Mouse (Mus musculus): ENCODE measurements around the gene Spib. TPM values are rescaled to one million over a fixed set of nuclear protein-coding genes. Genes with fewer than 3 reads are reported as not detected.

Spib gene
- polyA plus RNA-seq (2012; fragmentation: generic; extraction: Trizol), result 0.01 TPM
- long read RNA-seq, experiment 1, result 0 reads
- long read RNA-seq, experiment 2, result 0 reads

GRCm38 (mm10) chr7:44531946-44532732, at the start of gene Spib:
Spib (minus strand) TSS chr7:44532071.
- Histone ChIP-seq H3ac (ENCODE audit: control insufficient read depth, insufficient read length, low read depth) (no peak within 1 kb of the TSS), H3K27me3 (ENCODE audit: control insufficient read depth, insufficient read depth, insufficient read length) (no peaks in the 10 kb centered on the region), H3K36me3 (ENCODE audit: control insufficient read depth, insufficient read depth) (peaks cover 4% of the 10 kb centered on the region), H3K79me3 (ENCODE audit: low read depth) (no peaks in the 10 kb centered on the region), H3K79me2 (ENCODE audit: control insufficient read depth, insufficient read depth) (no peaks in the 10 kb centered on the region), H3K4me3 (ENCODE audit: insufficient read depth, poor library complexity, severe bottlenecking) (no peak within 1 kb of the TSS)
- TF ChIP-seq MYOD1 (IDR thresholded peaks at IDR 0.05; ENCODE audit: control insufficient read depth, insufficient read length, low read depth), result no peak
- TF ChIP-seq MYOG (IDR thresholded peaks at IDR 0.05; ENCODE audit: control insufficient read depth, extremely low read depth, insufficient read length), result no peak
- no peak for TF ChIP-seq MAX (IDR thresholded peaks at IDR 0.05)

- TF ChIP-seq CTCF (IDR thresholded peaks at IDR 0.05; ENCODE audit: control insufficient read depth, insufficient read depth, insufficient read length) (no peak), MAX (IDR thresholded peaks at IDR 0.05) (no peak), USF1 (IDR thresholded peaks at IDR 0.05; ENCODE audit: low read depth) (no peak), MYOG (IDR thresholded peaks at IDR 0.05; ENCODE audit: control insufficient read depth, extremely low read depth, insufficient read length) (no peak), MYOD1 (IDR thresholded peaks at IDR 0.05; ENCODE audit: control insufficient read depth, insufficient read length, low read depth) (no peak), FOSL1 (IDR thresholded peaks at IDR 0.05; ENCODE audit: insufficient read depth, low read length, poor library complexity, severe bottlenecking) (no peak), CEBPB (IDR thresholded peaks at IDR 0.05; ENCODE audit: low read depth) (no peak)
These were observed 49.8 kb upstream of the Spib start for GRCm38 (mm10) chr7:44581637-44582036.

GRCm38 (mm10) chr7:44576333-44576844, 44.5 kb upstream of the Spib start:
- TF ChIP-seq MYOG (IDR thresholded peaks at IDR 0.05; ENCODE audit: control insufficient read depth, extremely low read depth, insufficient read length) (no peak), USF1 (IDR thresholded peaks at IDR 0.05; ENCODE audit: low read depth) (no peak), MAX (IDR thresholded peaks at IDR 0.05) (no peak), CTCF (IDR thresholded peaks at IDR 0.05; ENCODE audit: control insufficient read depth, insufficient read depth, insufficient read length) (no peak), FOSL1 (IDR thresholded peaks at IDR 0.05; ENCODE audit: insufficient read depth, low read length, poor library complexity, severe bottlenecking) (no peak), MYOD1 (IDR thresholded peaks at IDR 0.05; ENCODE audit: control insufficient read depth, insufficient read length, low read depth) (no peak), CEBPB (IDR thresholded peaks at IDR 0.05; ENCODE audit: low read depth) (no peak)
- Histone ChIP-seq H3K27me3 (ENCODE audit: control insufficient read depth, insufficient read depth, insufficient read length) (peaks cover 11% of the 10 kb centered on the region), H3K36me3 (ENCODE audit: control insufficient read depth, insufficient read depth) (no peaks in the 10 kb centered on the region), H3ac (ENCODE audit: control insufficient read depth, insufficient read length, low read depth) (no peak overlapping the region), H3K4me3 (ENCODE audit: insufficient read depth, poor library complexity, severe bottlenecking) (no peak overlapping the region), H3K79me2 (ENCODE audit: control insufficient read depth, insufficient read depth) (no peaks in the 10 kb centered on the region), H3K79me3 (ENCODE audit: low read depth) (no peaks in the 10 kb centered on the region)

More at GRCm38 (mm10) chr7:44581637-44582036, 49.8 kb upstream of the Spib start:
- peaks cover 32% of the 10 kb centered on the region for H3K27me3 ChIP-seq (ENCODE audit: control insufficient read depth, insufficient read depth, insufficient read length)
- H3K79me2 ChIP-seq (ENCODE audit: control insufficient read depth, insufficient read depth), result no peaks in the 10 kb centered on the region
- no peak overlapping the region for H3K4me3 ChIP-seq (ENCODE audit: insufficient read depth, poor library complexity, severe bottlenecking)
- no peaks in the 10 kb centered on the region for H3K79me3 ChIP-seq (ENCODE audit: low read depth)
- H3K36me3 ChIP-seq (ENCODE audit: control insufficient read depth, insufficient read depth), result no peaks in the 10 kb centered on the region
- no peak overlapping the region for H3ac ChIP-seq (ENCODE audit: control insufficient read depth, insufficient read length, low read depth)

- Histone ChIP-seq H3K27me3 (ENCODE audit: control insufficient read depth, insufficient read depth, insufficient read length) (peaks cover 14% of the 10 kb centered on the region), H3K4me3 (ENCODE audit: insufficient read depth, poor library complexity, severe bottlenecking) (no peak overlapping the region), H3K79me3 (ENCODE audit: low read depth) (no peaks in the 10 kb centered on the region), H3K36me3 (ENCODE audit: control insufficient read depth, insufficient read depth) (no peaks in the 10 kb centered on the region), H3ac (ENCODE audit: control insufficient read depth, insufficient read length, low read depth) (no peak overlapping the region), H3K79me2 (ENCODE audit: control insufficient read depth, insufficient read depth) (no peaks in the 10 kb centered on the region)
- TF ChIP-seq FOSL1 (IDR thresholded peaks at IDR 0.05; ENCODE audit: insufficient read depth, low read length, poor library complexity, severe bottlenecking) (no peak), MYOG (IDR thresholded peaks at IDR 0.05; ENCODE audit: control insufficient read depth, extremely low read depth, insufficient read length) (no peak), MAX (IDR thresholded peaks at IDR 0.05) (no peak), CTCF (IDR thresholded peaks at IDR 0.05; ENCODE audit: control insufficient read depth, insufficient read depth, insufficient read length) (no peak), CEBPB (IDR thresholded peaks at IDR 0.05; ENCODE audit: low read depth) (no peak), USF1 (IDR thresholded peaks at IDR 0.05; ENCODE audit: low read depth) (no peak), MYOD1 (IDR thresholded peaks at IDR 0.05; ENCODE audit: control insufficient read depth, insufficient read length, low read depth) (no peak)
These were observed 41.1 kb upstream of the Spib start for GRCm38 (mm10) chr7:44572956-44573484.

GRCm38 (mm10) chr7:44572213-44572701, 40.4 kb upstream of the Spib start, which contains the start of gene Napsa:
Napsa (plus strand) TSS chr7:44572380.
- no peak for TF ChIP-seq CEBPB (IDR thresholded peaks at IDR 0.05; ENCODE audit: low read depth)
- TF ChIP-seq CTCF (IDR thresholded peaks at IDR 0.05; ENCODE audit: control insufficient read depth, insufficient read depth, insufficient read length), result no peak
- TF ChIP-seq MAX (IDR thresholded peaks at IDR 0.05), result no peak
- no peak for TF ChIP-seq USF1 (IDR thresholded peaks at IDR 0.05; ENCODE audit: low read depth)
- TF ChIP-seq FOSL1 (IDR thresholded peaks at IDR 0.05; ENCODE audit: insufficient read depth, low read length, poor library complexity, severe bottlenecking), result no peak
- no peak for TF ChIP-seq MYOG (IDR thresholded peaks at IDR 0.05; ENCODE audit: control insufficient read depth, extremely low read depth, insufficient read length)
- no peak for TF ChIP-seq MYOD1 (IDR thresholded peaks at IDR 0.05; ENCODE audit: control insufficient read depth, insufficient read length, low read depth)
- H3K79me2 ChIP-seq (ENCODE audit: control insufficient read depth, insufficient read depth), result no peaks in the 10 kb centered on the region
- H3ac ChIP-seq (ENCODE audit: control insufficient read depth, insufficient read length, low read depth), result no peak within 1 kb of the TSS
- H3K4me3 ChIP-seq (ENCODE audit: insufficient read depth, poor library complexity, severe bottlenecking), result no peak within 1 kb of the TSS
- no peaks in the 10 kb centered on the region for H3K36me3 ChIP-seq (ENCODE audit: control insufficient read depth, insufficient read depth)
- H3K79me3 ChIP-seq (ENCODE audit: low read depth), result no peaks in the 10 kb centered on the region
- peaks cover 14% of the 10 kb centered on the region for H3K27me3 ChIP-seq (ENCODE audit: control insufficient read depth, insufficient read depth, insufficient read length)

Data from C2C12 (cell line).